Mouse (Mus musculus): Measurements from ENCODE around the gene Fam196a. TPM values are rescaled to one million over a fixed set of nuclear protein-coding genes. Genes with fewer than 3 reads are reported as not detected.
A peak's percentile ranks its signal among the peaks of the same experiment; 100 is the strongest.

Fam196a gene
- total RNA-seq (2022), result 10 to 100 TPM in 3 of 4 experiments, 1 to 10 TPM in 1; 9.4 to 13.1 (median 11.7) TPM

DNA sequence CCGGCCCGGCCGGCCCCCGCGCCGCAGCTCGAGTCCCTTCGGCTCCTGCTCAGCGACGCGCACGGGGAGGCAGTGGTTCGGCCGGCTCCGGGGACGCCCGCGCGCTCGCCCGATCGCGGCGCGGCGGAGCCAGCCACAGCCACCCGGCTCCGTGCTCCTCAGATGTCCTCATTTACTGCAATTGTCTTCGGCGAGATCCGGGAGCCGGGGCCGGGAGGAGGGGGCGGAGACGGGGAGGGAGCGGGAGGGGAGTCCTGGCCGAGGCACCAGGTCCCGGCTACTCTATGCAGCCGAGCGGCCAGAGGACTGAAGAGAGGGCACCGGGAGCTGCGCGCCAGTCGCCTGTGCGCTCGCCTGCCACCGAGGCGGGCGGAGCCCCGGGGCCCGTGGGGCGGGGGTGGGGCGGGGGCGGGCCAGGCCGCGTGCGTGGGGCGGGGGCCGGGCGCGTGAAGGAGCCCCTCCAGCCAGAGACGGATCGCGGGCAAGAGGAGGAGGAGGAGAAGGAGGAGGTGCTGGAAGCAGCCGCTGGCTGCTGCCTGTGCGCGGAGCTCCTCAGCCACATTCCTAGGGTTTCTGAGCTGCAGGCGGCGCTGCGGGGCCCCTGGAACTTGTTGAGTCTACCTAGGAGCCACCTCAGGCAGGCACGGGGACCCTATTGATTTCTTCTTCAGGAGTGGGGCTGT, at the start of gene Fam196a:
Gene Fam196a (minus strand): TSS at position 504 of the 683 bp plus-strand sequence.
- peak; percentile 21 to 59 for DNase-seq (ENCODE audit: low spot score in 2 of 2)

DNA sequence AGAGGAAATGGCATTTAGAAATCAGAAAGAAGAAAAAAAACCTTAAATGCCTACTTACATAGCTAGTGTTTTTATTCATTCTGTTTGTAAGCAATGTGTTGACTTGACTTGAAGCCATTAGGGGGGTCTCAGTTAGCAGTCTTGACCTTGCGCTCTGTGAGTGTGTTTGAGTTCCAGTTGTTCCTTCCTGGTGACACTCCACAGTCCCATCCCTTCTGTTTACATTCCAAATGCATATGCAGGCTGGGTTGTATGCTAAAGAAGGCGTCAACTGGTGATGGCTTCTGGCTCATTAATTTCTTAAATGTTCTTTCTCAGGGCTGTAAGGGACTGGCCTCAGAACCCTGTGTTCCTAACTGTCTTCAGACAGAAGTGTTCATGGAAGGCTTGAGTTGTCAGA, 23.4 kb upstream of the Fam196a start:
- DNase-seq (ENCODE audit: low spot score in 2 of 2), result no peak

DNA sequence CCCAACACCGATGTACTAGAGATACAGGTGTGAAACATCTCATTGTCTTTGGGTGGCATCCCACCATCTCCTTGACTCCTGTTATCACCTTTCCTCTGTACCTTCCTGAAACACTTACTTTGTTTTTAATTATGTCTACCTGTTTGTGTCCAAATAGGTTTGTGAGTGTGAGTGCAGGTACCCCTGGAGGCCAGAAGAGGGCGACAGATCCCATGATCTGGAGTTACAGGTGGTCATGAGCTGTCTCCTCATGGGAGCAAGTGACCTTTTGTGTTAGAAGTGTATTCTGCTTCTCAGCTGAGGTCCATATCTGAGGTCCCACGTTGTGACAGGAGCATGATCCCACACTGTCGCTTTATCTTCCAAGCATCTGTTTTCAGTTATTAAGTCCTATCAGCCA, 22.6 kb upstream of the Fam196a start:
- no peak for DNase-seq (ENCODE audit: low spot score in 2 of 2)

DNA sequence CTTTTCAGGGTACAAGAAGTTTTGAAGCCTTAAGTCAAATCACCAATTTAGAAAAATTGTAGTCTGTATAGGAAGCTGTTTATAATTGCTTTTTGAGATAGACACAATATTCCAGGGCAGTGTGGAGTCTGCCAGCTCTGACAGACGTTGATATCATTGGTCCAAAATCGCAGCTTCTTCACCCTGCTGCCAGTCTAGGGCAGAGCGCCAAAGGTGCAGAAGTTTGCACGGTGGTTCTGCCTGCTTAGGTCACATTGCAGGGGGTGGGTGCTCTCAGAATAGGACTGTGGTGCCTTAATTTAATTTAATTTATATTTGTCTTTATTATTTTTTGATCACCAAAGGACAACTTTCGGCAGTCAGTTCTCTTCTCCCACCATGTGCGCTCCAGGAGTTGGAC, 20.9 kb upstream of the Fam196a start:
- DNase-seq (ENCODE audit: low spot score in 2 of 2), result no peak

DNA sequence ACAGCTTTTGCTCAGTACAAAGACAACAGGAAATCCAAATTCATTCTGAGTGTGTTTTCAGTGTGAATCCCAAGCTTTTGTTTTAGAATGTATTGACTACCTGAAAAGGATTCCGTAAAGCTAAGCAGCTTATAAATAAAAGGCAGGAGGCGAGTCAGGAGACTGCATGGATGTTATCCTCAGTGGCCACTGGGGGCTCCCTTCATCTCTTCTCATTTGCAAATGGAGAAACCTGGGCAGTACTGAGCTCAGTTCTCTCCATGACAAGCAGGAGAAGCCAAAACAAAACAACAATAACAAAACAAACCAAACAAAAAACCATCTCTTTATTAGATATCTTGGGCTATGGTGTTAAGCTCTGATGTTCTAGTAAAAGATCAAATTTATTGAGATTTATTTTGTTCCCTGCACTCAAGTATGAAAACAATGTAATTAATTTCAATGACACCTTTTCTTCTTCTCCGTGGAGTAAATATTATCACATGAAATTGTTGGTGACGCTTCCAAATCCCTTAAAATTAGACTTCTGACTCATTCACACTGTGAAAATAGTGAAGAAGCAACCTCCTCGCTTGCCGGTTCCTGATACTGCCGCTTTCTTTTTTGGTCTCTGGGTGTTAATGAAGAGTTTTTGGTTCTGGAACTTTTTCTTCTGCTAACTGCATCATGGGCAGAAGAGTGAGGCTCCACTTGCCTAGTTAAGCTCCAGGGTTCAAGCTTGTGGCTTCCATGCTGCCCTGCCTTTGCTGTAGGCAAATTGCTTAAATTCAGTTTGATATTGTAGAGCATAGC, 7.9 kb upstream of the Fam196a start:
- DNase-seq (ENCODE audit: low spot score in 2 of 2), result no peak

DNA sequence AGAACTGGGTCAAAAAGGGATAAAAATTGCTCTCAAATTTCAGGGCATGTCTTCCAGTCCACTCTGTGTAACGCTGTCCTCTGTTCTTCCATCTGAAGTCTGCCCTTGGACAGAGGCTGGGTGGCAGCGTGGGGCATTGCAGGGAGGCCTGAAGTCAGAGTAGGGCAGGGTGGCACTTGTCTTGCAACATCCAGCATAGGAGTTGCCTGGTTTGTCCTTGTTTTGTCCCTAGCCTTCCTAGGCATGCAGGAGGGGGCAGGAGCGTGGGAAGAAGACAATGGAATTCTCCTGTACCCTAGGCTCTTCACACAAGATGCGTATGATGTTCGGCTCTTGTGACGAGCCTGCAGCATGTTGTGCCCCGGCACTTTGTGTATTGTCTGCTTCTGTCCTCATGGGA, 5.5 kb upstream of the Fam196a start:
- no peak for DNase-seq (ENCODE audit: low spot score in 2 of 2)

DNA sequence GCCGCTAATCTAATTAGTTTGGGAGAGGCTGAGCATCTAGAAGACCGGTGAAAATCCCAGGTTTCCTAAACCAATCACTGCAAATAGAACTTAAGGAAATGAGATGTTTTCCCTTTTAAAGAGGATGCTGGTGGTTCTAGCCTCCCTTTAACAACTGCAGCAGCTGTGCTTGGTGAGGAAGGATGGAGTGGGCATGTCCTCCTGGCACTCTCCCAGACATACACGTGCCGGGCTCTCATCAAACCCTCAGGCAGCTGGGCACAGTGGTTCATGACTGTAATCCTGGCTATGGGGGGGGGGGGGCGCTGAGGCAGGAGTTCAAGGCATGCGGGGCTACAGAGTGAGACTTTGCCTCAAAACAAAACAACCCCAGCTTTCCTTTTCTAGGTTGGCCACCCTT, 4.8 kb upstream of the Fam196a start:
- DNase-seq (ENCODE audit: low spot score in 2 of 2), result no peak

DNA sequence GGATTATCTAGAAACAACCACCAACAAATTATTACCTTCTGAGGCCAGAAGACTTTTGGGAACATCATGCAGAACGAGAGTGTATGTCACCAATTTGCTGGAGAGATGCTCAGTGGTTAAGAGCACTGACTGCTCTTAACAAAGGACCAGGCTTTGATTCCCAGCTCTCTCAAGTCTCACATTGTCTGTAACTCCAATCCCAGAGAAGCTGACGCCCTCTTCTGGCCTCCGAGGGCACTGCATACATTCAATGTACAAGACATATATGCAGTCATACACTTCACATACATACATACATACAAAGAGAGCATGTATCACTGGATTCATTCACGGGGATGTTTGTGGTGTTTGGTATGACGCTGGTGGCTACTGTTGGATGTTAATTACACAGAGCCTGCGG, 3.7 kb upstream of the Fam196a start:
- DNase-seq (ENCODE audit: low spot score in 2 of 2), result no peak

DNA sequence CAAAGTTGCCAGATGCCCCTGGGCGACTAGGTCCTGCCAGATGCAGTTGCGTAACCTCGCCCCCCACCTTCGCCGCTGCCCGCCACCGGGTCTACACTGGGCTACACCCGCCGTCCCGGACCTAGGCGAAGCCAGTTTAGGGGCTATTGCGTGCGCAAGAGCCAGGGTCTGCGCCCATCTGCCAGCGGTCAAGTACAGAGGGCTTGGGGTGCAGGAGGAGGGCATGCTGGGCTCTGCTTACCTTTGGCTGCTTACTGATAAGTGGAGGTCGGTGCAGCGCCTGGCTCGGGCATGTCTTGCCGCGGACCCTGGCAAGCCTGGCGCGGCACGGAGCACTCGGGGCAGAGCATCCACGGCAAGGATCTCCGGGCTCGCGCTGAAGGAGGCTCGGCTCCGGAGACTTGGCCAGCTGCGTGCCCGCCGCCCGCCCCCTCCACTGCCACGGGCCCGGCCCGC, 731 bp downstream of the Fam196a start:
- DNase-seq (ENCODE audit: low spot score in 2 of 2), result no peak

DNA sequence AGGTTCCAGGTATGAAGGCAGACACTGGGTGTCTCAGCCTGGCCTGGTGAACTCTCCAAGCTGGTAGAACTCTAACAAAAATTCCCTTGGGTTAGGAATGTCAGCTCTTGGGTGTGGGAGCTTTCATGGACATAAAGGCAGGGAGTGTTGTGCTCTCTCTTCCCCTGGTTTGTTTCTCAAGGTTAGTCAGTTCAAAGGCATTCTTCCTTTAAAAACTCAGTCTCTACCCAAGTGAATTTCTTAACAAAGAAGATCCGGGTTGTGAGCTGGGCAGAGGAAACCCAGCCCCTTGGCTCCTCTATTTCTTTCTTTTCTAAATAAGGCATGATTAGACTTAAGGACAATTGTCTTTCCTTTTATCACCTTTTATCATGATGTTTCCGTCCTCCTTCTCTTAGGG, 6.3 kb downstream of the Fam196a start:
- no peak for DNase-seq (ENCODE audit: low spot score in 2 of 2)

DNA sequence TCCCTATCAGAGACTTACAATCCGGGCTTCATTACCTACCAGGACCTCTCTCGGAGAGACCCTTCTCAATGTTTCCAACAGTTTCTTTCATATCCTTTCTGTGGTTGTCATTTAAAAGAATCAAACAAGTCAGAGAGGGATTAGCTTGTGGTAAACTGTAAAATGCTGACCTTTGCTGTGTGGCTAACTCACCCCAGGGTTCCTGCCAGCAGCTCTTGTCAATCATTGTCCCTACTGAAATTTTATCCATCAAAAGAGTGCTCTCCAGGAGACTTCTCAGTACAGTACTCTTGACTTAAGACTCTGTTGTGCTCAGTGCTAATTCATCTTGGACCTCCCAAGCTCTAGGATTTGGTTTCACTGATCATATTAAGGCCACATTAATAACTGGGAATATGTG, 36.2 kb downstream of the Fam196a start:
- DNase-seq (ENCODE audit: low spot score in 2 of 2), result no peak

DNA sequence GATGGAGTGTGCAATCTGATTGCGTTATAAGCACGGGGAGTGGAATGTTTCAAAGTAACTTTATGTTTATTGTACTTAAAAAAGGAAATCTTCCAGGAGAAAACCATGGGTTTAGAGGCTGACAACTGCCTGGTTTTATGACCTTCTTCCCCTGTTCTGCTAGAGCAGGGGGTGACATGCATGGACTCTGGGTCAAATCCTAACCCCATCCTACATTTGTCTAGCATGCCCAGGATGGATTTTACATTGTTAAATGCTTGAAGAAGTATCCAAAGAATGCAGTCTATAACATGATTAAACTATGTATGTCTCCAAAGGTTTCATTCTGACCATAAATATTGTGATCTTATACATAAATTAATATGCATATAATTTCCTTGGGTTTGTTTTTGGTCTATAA, 38.8 kb downstream of the Fam196a start:
- no peak for DNase-seq (ENCODE audit: low spot score in 2 of 2)

DNA sequence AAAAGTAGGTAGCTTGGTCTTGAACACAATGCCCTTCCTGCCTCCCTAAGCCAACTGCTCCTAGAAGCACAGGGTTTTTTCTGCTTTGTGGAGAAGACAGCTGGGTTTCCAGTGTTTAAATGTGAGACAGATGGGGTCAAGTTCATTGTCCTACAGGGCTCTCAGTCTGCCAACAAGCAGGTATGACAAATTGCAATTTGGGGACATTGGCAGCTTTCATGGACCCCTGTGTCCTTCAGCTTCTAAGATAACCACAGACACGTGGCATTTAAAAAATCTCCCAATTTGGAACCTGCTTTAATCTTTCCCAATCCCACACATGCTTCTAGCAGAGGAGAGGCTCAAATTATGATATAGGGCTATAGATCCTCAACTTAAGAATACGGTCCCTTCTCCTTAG, 43.6 kb downstream of the Fam196a start:
- DNase-seq (ENCODE audit: low spot score in 2 of 2), result no peak

DNA sequence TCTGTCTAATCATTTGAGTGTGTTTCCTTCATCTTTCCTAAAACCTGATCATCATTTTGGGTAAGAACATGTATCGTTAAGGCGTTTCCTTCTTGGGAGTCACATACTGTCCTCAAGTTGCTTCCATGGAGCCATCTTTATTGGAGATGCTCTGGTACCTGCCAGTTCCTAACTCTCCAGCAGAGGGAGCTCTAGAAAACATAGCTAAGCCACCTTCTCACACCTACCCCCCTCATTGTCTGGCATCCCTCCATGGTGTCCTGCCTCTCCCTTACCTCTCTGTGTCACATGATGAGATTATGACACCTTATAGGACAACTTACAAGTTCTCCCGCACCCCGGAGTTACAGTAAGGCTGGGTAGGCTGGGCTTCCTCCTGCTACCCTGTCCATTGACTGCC, 45.3 kb downstream of the Fam196a start:
- no peak for DNase-seq (ENCODE audit: low spot score in 2 of 2)

DNA sequence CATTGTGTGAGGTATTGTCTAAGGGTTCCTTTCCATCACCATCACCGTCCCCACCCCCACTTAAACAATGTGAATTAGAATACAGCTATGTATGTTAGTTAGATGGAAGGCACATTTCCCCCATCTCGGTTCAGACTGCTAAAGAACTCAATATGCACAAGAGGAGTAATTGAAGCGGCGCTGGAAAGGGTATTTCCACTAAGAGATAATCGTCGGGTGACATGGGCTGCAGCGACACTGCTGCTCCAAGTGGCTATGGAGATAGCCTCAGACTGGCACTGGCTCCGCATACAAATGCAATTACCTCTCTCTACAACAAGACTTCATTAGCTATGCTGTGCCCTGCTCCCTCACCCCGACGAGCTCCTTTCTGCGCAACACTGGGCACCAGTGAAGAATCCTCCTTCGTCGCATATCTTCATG, 45.8 kb downstream of the Fam196a start:
- no peak for DNase-seq (ENCODE audit: low spot score in 2 of 2)

DNA sequence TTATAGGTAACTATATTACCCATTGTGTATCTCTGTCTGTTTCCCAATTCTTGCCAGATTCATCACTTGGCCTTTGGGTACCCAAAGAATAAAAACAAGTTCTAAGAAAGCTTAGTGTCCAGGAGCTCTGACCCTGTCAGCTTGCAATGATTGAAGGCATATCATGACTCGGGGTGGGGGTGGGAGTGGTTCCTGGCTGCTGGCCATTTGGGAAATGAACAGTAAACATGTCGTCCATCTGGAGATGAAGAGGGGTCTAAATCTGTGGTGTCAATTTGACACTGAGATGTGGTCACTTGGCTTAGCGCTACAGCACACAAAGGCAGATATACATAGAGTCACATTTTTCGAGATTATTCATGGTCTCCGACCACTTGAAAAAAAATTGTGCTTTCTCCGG, 54.7 kb downstream of the Fam196a start:
- no peak for DNase-seq (ENCODE audit: low spot score in 2 of 2)

DNA sequence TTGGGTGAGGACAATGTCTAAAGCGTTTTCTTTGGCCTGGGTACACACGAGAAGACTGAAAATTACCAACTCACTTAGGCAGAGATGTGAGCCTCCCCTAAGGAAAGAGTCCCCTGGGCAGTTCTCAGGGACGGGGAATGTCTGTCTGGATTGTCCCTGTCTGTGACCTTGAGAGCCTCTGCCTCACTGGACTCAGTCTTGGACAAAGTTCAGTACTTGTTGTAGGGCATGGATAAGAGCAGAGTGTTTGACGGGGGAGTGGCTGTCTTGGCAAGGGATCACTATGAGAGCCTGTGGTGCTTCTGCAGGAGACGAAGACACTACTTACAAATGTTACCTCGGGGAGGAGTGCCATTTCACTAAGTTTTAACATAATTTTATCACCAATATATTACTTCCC, 57.8 kb downstream of the Fam196a start:
- no peak for DNase-seq (ENCODE audit: low spot score in 2 of 2)

DNA sequence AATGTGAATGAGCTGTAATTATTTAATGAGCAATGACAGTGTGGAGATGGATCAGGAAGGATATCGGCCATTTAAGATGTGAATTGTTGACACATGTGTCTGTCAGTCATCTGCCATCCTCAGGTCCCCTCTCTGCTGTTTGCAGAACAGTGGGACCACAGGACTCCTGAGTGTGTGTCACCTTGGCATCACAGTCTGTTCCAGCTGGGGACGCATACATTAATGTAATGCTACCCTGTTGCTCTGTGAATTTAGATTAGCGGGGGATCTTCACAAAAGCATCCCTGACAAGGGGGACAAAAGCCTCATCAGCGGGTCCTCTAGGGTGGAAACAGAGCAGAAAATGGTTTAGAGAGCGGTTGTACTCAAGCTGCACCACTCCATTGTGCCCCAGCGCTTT, 59.2 kb downstream of the Fam196a start:
- no peak for DNase-seq (ENCODE audit: low spot score in 2 of 2)

DNA sequence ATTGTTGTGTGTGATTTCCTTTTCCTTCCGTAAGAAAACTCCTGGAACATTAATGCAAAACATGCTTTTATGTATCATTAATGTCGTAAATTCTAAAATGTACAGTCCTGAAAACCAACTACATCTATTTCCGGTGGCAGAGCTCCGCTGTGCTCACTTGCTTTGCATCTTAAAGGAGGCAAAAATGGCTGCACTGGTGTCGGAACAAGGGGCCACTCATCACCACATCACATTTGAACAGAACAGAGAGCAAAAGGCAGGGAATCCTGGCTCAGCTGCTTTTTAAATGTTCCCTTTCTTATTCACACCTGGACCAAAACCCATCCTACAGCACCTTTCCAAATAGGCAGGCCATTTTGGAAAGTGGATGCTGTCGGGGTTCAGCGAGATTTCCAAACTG, 65.2 kb downstream of the Fam196a start:
- no peak for DNase-seq (ENCODE audit: low spot score in 2 of 2)

DNA sequence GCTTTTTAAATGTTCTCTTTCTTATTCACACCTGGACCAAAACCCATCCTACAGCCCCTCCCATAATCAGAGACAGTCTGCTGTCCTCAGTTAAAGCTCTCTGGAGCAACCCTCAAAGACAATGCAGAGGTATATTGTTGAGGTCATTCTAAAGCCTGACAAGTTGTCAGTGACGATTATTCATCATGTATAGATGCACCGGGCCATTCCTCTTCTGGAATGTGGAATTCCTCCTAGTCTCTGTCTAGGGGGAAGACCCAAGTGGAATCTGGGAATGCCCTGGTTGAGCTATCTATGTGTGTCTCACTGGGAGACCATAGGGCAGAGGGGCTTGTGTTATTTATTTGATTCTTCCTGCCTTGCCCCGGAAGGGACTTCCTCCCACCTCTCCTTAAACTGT, 65.7 kb downstream of the Fam196a start:
- DNase-seq (ENCODE audit: low spot score in 2 of 2), result no peak

DNA sequence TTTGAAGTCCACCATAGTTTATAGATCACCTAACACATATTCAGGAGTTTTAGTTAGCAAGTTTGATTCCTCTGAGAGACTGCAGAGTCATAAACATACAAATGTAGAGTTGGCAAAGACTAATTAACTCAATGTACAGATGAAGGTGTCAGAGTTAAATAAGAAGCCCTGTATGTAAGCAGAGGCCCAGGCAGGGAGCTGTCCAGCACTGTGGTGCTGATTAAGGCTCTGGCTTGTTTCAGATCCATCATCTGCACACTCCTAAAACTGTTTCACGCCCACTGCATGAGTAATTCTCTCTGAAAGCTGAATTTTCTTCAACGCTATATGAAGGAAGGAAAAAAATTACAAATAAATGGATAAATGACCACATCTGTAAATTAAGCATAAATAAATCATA, 74.1 kb downstream of the Fam196a start:
- peak in 1 of 2 experiments; percentile 9 for DNase-seq (ENCODE audit: low spot score in 2 of 2)

DNA sequence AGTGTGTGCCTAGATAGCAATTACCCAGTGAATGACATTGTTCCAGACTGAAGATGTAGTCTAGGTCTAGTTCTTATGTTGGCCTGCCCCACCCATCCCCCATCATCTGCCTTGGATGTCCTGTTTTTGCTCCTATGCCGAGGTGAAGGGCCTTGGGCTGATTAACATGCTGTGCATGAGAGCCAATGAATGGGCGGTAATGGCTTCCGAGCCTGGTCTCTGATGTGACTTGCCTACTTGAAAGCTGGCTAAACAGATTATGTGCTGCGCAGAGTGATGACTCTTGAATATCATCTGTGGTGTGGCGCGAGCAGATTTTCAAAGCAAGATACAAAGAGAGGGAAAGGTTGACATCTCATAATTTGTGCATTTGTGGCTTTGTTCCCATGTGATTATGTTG, 76.2 kb downstream of the Fam196a start:
- peak; percentile 4 to 5 for DNase-seq (ENCODE audit: low spot score in 2 of 2)

DNA sequence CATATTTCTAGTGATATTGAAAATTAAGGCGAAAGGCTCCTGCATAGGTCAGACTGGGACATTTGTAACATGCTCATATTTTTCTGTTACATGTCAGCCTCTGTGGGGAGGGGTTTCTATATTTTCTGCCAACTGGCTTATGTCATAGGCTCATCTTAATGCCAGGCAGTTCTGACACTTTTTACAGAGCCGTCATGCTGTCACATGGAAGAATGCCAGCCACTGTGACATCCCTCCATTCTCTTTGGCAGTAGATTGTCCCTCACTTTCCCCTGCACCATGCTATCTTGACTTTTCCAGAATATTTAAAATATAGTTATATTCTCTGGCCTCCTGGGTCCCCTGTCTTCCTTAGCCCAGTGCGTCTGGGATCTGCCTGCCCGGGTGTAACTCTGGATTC, 95.5 kb downstream of the Fam196a start:
- no peak for DNase-seq (ENCODE audit: low spot score in 2 of 2)

All from layer of hippocampus, adult 8-10 months (tissue).